Mouse (Mus musculus) adrenal gland, adult (tissue): ENCODE measurements around the gene Eif3k.

Source experiments
- DNase-seq, 2 experiments: peaks; one replicate each; pipeline ENCODE4 v3.0.0; 2022 to 2023; ENCODE audit warnings: low spot score in 1 of 2; ENCODE audit not compliant: inconsistent age in 2 of 2

Gene Eif3k

DNA sequence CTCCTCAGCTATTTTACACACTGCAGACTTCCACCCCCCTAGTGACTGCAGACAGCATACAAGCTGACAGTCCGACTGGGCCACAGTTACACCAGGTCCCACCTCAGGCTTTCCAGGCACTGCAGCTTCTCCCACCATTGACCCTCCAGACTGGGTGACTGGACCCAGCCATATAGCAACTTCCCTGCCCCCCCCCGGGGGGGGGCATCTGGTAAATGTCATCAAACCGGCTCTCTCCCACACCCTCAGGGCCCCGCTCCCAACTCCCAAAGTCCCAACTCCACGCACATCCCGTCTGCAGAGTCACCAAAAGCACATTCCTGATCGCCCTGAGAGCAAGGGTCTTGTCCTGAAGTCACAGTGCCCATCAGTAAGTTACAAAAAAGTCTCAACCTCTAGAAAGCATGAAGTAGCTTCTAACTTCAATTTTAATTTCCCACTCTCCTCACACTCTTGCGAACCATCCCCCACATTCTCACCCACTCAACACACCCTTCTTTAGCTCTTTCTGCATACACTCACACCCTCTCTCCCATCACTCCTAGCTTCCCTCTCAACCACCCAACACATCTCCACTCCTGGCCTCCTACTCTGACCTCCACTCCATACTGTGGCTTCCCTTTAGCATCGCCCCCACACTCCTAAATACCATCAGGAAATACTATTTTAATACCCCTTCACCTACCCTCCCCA is 21.2 kb downstream of the Eif3k start:
- DNase-seq = peak in 1 of 2 experiments; percentile 68

- peak in 1 of 2 experiments; percentile 69 for DNase-seq
Observed at GRCm38 (mm10) chr7:28959505-28960045, 22.1 kb downstream of the Eif3k start.

DNA sequence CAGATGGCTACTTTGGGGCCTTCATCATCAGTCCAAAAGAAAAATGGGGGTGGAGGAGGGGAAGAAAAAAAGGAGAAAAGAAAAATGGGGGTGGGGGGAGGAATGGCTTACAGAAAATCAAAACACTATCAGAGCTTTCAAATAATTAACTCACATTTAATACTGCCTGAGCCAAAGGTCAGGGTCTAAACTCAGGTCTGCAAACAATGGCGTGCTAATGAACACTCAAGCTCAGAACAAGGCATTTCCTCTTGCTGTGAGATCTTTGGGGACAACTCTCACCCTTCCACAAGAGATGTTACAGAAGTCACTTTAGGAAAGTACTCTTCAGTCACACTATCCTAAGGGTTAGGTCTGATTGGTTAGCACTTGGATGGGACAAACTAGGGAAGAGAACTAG is 22.9 kb downstream of the Eif3k start:
- no peak for DNase-seq

GRCm38 (mm10) chr7:28957997-28958725 is 23.5 kb downstream of the Eif3k start:
- DNase-seq = peak in 1 of 2 experiments; percentile 71

- DNase-seq = no peak
Observed at GRCm38 (mm10) chr7:28957286-28957685, 24.4 kb downstream of the Eif3k start.

- no peak for DNase-seq
Observed at GRCm38 (mm10) chr7:28956270-28956669, 25.4 kb downstream of the Eif3k start.

DNA sequence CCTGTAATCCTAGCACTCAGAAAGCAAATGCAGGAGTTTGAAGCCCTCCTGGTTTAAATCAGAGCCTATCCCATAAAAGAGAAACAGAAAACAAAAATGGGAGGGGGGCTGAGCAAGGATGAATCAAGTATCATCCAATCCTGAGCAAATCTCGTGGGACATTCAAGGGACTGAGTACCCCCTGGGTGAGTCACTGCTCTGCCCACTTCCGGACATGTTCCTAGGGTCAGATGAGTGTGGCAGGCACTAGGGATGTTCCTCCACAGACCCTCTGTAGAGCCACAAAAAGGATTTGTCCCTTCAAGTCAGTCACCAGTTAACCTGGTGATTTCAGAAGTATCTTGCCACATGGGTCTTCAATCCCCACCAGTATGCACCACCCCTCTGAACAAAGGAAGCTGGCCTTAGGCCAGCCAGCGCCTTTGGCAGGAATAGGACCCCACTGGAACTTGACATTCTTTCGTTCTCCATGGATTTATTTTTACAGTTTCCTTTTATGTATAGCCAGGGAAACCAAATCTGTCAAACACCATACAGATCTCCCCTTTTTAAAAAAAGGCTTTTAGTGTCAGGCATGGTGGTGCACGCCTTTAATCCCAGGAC is 26.3 kb downstream of the Eif3k start:
- no peak for DNase-seq

GRCm38 (mm10) chr7:28954773-28955172 is 26.9 kb downstream of the Eif3k start:
- DNase-seq = peak in 1 of 2 experiments; percentile 37

- DNase-seq = peak in 1 of 2 experiments; percentile 69
Observed at GRCm38 (mm10) chr7:28953476-28954376, 27.9 kb downstream of the Eif3k start.

DNA sequence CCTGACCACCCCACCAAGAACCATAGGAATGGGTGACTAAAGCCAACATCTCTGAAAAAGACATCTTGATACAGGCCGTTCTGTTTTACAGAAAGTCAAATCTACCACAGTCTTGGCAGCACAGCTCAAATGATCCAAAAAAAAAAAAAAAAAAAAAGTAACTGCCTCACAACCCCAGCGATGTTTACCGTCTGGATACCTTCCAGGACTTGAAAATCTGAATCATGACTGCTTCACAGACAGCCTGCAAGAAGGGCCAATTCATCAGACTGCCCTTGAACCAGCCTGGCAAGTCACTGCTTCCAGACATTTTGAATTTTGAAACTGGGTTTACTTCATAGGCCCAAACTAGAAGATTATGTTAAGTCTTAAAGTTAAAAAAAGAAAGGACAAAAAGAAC is 28.9 kb downstream of the Eif3k start:
- peak; percentile 79 to 93 for DNase-seq

- DNase-seq = no peak
Observed at GRCm38 (mm10) chr7:28951764-28952163, 29.9 kb downstream of the Eif3k start.

DNA sequence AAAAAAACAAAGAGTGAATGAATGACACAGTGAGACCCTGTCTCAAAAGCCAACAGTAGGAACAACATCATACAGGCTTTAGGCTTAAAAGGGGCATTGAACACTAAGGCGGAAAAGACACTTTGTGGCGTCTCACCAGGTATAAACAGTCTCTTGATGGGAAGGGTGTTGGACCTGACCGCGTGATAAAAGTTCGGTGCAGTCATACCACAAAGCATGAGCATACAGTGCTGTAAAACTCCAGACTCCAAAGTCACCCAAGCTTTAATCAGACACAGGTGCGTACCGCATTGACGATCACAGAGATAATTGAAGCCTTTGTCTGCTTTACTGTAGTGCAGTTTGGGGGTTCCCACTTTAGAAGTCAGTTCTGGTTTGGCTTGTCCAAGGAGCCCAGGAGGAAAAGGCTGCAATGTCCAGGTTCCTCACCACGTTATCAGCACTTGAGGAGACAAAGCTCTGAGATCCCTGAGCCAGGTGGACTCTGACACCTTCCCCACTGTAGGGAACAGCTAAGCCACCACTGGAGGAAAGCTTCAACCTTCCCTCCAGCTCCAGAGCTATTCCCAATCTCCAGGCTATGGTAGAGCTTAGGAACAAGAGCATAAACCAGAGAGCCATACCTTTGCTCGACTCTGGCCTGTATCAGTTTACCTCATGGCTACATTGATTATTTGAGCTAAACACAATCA is 31.2 kb downstream of the Eif3k start:
- DNase-seq = no peak

DNA sequence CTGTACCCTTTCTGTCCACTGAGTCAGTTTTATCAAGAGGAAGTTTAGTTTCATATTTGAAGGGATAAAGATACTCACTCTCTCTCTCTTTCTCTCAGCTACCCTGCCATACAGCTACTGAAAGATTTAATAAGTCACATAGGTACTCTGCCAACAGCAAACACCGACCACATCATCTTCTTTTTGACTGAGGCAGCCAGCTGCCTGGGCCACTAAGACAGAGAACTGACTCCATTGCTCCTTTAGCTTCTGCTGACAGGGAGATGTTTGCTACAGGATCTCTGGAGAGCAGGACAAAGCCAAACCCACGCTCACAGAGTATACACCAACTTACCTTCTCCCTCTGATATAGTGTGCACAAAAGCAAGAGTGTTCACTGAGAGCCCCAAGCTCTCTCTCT is 32.4 kb downstream of the Eif3k start:
- DNase-seq = no peak

GRCm38 (mm10) chr7:28948746-28949145 is 32.9 kb downstream of the Eif3k start:
- no peak for DNase-seq

DNA sequence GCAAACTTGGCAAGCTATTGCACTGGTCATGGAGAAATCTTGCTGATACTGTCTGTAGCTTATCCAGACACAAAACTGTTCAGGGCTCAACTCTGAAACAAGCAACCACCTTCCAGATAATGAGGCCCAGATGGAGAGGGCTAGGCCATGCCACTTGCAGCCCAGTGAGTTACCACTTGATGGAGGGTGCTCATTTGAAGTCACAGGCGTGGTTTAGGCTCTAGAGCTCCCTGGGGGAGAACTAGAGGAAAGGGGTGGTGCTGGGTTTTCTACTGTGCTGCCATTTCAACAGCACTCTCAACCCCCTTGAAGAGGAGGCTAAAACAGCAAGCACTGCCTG is 35.4 kb downstream of the Eif3k start:
- DNase-seq = no peak

GRCm38 (mm10) chr7:28945416-28946270 is 36.0 kb downstream of the Eif3k start:
- DNase-seq = peak in 1 of 2 experiments; percentile 41

GRCm38 (mm10) chr7:28944756-28945415 is 36.8 kb downstream of the Eif3k start:
- DNase-seq = no peak

GRCm38 (mm10) chr7:28943451-28944180 is 38.0 kb downstream of the Eif3k start:
- no peak for DNase-seq
